ENCODE assay signal across 12 mouse cellular contexts in the genomic region with DNA sequence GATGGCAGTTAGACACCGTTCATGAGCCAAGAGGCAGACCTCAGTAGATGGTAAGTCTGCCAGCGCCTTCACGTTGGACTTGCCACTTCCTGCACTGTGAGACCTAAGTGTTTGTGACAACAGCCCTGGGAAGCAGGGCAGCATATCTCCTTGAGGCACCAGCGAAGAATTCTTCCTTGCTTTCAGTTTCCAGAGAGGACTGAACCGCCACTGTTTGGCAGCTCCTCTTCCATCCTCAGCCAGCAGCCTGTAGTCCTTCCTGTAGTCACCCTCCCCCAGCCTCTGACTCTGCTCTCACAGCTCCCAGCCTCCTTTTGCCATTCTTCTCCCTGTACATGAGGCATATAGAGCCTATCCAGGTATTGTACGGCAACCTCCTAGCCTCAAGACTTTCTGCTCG. TPM values are rescaled to one million over a fixed set of nuclear protein-coding genes. Genes with fewer than 3 reads are reported as not detected.
DNase-seq lines count a peak whose midpoint lies in the region; ATAC-seq lines count a peak whose summit lies in the region.
"Had no signal": no experiment of that assay in that cellular context is flagged by ENCODE, and none has a peak within 500 bp of the region (broad histone marks: within the 10 kb centered on the region; RNA-seq: fewer than 3 reads in every experiment).

No protein-coding gene starts in this region.

- intact Hi-C loops in heart, postnatal 14 days (cut with DNase I): no loop called here

- peak; percentile 7 for DNase-seq in kidney, adult 11 months
- DNase-seq in kidney, adult 18-20 months: no peak
- peak; percentile 22 to 40 for DNase-seq in heart, postnatal 14 days
- no peak for DNase-seq in gastrocnemius, postnatal 25 days
- DNase-seq in embryonic facial prominence, embryonic 10.5 days (ENCODE audit: low spot score): no peak
- DNase-seq: adrenal gland, postnatal 10 days; thymus, postnatal 36 days had no signal

- peak overlapping the region; percentile 70 for H3K4me3 ChIP-seq in megakaryocyte, embryonic 14.5 days (replicated peaks)
- H3K4me3 ChIP-seq in embryonic facial prominence, embryonic 10.5 days: no peak overlapping the region
- H3K4me3 ChIP-seq: limb, embryonic 10.5 days; myocyte had no signal

- WGBS in embryonic facial prominence, embryonic 10.5 days: 84% methylated on average over 7 of the region's 7 CpGs

- H3K27me3 ChIP-seq in megakaryocyte, embryonic 14.5 days (replicated peaks): peaks cover 90% of the 10 kb centered on the region
- H3K27me3 ChIP-seq in embryonic facial prominence, embryonic 10.5 days (replicated peaks; ENCODE audit: low read depth, poor library complexity, severe bottlenecking): peaks cover 32% of the 10 kb centered on the region

- no peak for ATAC-seq in megakaryocyte, adult 5-6 weeks (ENCODE audit: poor library complexity, severe bottlenecking)
- ATAC-seq: hindbrain, postnatal 0 days had no signal

- no peaks in the 10 kb centered on the region for H3K9me3 ChIP-seq in megakaryocyte, embryonic 14.5 days
- no peaks in the 10 kb centered on the region for H3K9me3 ChIP-seq in embryonic facial prominence, embryonic 10.5 days
- H3K9me3 ChIP-seq: limb, embryonic 10.5 days had no signal

- no peak overlapping the region for H3K27ac ChIP-seq in embryonic facial prominence, embryonic 10.5 days (replicated peaks)
- H3K27ac ChIP-seq: hindbrain, postnatal 0 days; limb, embryonic 10.5 days had no signal

- H3K36me3 ChIP-seq in megakaryocyte, embryonic 14.5 days (replicated peaks; ENCODE audit: low read length): no peaks in the 10 kb centered on the region
- H3K36me3 ChIP-seq in embryonic facial prominence, embryonic 10.5 days (replicated peaks): no peaks in the 10 kb centered on the region
- H3K36me3 ChIP-seq: limb, embryonic 10.5 days had no signal

- H3K4me1 ChIP-seq in megakaryocyte, embryonic 14.5 days: peaks cover 56% of the 10 kb centered on the region
- H3K4me1 ChIP-seq in embryonic facial prominence, embryonic 10.5 days: peaks cover 14% of the 10 kb centered on the region

RNA-seq across cellular contexts. Expression of a gene that starts 59.9 kb away (rescaled TPM):
- polyA plus RNA-seq in megakaryocyte, embryonic 14.5 days (2012; ENCODE audit: insufficient read depth, low replicate concordance): 2.9 TPM in 1 of 2 replicates, not detected in the other
- 1.3 and 3.4 TPM in 2 replicates for total RNA-seq in megakaryocyte, adult 5-6 weeks (2015)
- 0.81 and 3.2 TPM in 2 replicates for total RNA-seq in megakaryocyte, adult 5-6 weeks (2017)
- total RNA-seq in heart, postnatal 14 days (2021): 10 to 100 TPM; 17.6 to 20.8 TPM
- total RNA-seq in gastrocnemius, postnatal 25 days (2021): 1 to 10 TPM; 3.2 to 3.9 TPM
- polyA plus RNA-seq in embryonic facial prominence, embryonic 10.5 days (2016; fragmentation: Nextera tagmentation; extraction: Ambion mirVana): 4.4 and 4.6 TPM in 2 replicates

Comparison
In these comparisons a context has a peak if more than half of its experiments do, and no peak if none do; other contexts are left out.
1. DNase-seq: peak in kidney, adult 11 months (single experiment) and heart, postnatal 14 days (2 of 2); none in kidney, adult 18-20 months (single experiment), gastrocnemius, postnatal 25 days (single experiment) and embryonic facial prominence, embryonic 10.5 days (single experiment).